Mouse (Mus musculus): Measurements from ENCODE around the gene Cpsf4. TPM values are rescaled to one million over a fixed set of nuclear protein-coding genes. Genes with fewer than 3 reads are reported as not detected.
"Not testable (repeated sequence)": the region's sequence is repeated elsewhere in the genome, so short reads cannot be mapped to it uniquely, and the experiment has no call there.

Gene Cpsf4
- total RNA-seq (2021) = 21.2 and 23.2 TPM in 2 replicates
- long read RNA-seq, experiment 1, transcript Cpsf4-207 (8 exons, 1,387 nt) = major isoform, 15 of 35 reads
- long read RNA-seq, experiment 1, transcript Cpsf4-205 (8 exons, 1,713 nt) = major isoform, 15 of 35 reads
- long read RNA-seq, experiment 1, partial matches to known transcripts = 2 of 35 reads
- long read RNA-seq, experiment 1, other reads (novel, unspliced or antisense) = 2 of 35 reads
- long read RNA-seq, experiment 2, transcript Cpsf4-205 (8 exons, 1,713 nt) = major isoform, 11 of 25 reads
- long read RNA-seq, experiment 2, transcript Cpsf4-207 (8 exons, 1,387 nt) = minor isoform, 8 of 25 reads
- long read RNA-seq, experiment 2, partial matches to known transcripts = 1 of 25 reads
- long read RNA-seq, experiment 2, other reads (novel, unspliced or antisense) = 4 of 25 reads

GRCm38 (mm10) chr5:145166536-145167305 is at the start of gene Cpsf4, which contains the start of gene Ptcd1:
Gene Cpsf4 (plus strand): TSS chr5:145167213.
Gene Ptcd1 (minus strand): TSS chr5:145167108.
- peak; percentile 99 for DNase-seq

GRCm38 (mm10) chr5:145118005-145118404 is 49.0 kb upstream of the Cpsf4 start:
- peak; percentile 54 for DNase-seq

GRCm38 (mm10) chr5:145118461-145118860 is 48.6 kb upstream of the Cpsf4 start:
- no peak for DNase-seq

- peak; percentile 52 for DNase-seq
These were observed 47.6 kb upstream of the Cpsf4 start for GRCm38 (mm10) chr5:145119385-145119784.

GRCm38 (mm10) chr5:145120921-145121320 is 46.1 kb upstream of the Cpsf4 start:
- DNase-seq = peak; percentile 36

- no peak for DNase-seq
These were observed 43.6 kb upstream of the Cpsf4 start for GRCm38 (mm10) chr5:145123396-145123795.

- DNase-seq = no peak
These were observed 40.4 kb upstream of the Cpsf4 start for GRCm38 (mm10) chr5:145126580-145126979.

GRCm38 (mm10) chr5:145129124-145129523 is 37.9 kb upstream of the Cpsf4 start:
- DNase-seq = peak; percentile 73

- not testable (repeated sequence) for DNase-seq
These were observed 37.2 kb upstream of the Cpsf4 start for GRCm38 (mm10) chr5:145129773-145130172.

- DNase-seq = peak; percentile 74
These were observed 36.8 kb upstream of the Cpsf4 start for GRCm38 (mm10) chr5:145130191-145130590.

- no peak for DNase-seq
These were observed 36.0 kb upstream of the Cpsf4 start for GRCm38 (mm10) chr5:145130995-145131394.

GRCm38 (mm10) chr5:145133275-145133674 is 33.7 kb upstream of the Cpsf4 start:
- DNase-seq = not testable (repeated sequence)

GRCm38 (mm10) chr5:145138836-145139235 is 28.2 kb upstream of the Cpsf4 start:
- no peak for DNase-seq

- peak; percentile 98 for DNase-seq
These were observed 27.2 kb upstream of the Cpsf4 start, which contains the start of the genes Pdap1 and Bud31 for GRCm38 (mm10) chr5:145139571-145140519. Gene Pdap1 (minus strand): TSS chr5:145140238. Gene Bud31 (plus strand): TSS chr5:145140362.

- peak; percentile 48 for DNase-seq
These were observed 26.4 kb upstream of the Cpsf4 start for GRCm38 (mm10) chr5:145140611-145141010.

- DNase-seq = no peak
These were observed 19.3 kb upstream of the Cpsf4 start for GRCm38 (mm10) chr5:145147748-145148147.

GRCm38 (mm10) chr5:145149294-145149693 is 17.7 kb upstream of the Cpsf4 start:
- DNase-seq = no peak

- DNase-seq = no peak
These were observed 14.3 kb upstream of the Cpsf4 start for GRCm38 (mm10) chr5:145152690-145153089.

- no peak for DNase-seq
These were observed 5.7 kb upstream of the Cpsf4 start for GRCm38 (mm10) chr5:145161361-145161760.

GRCm38 (mm10) chr5:145164710-145165109 is 2.3 kb upstream of the Cpsf4 start:
- DNase-seq = peak; percentile 53

GRCm38 (mm10) chr5:145165184-145165583 is 1.8 kb upstream of the Cpsf4 start:
- peak; percentile 32 for DNase-seq

- DNase-seq = no peak
These were observed 271 bp downstream of the Cpsf4 start for GRCm38 (mm10) chr5:145167306-145167661.

Data from adrenal gland, postnatal 14 days (tissue).